Mouse (Mus musculus): ENCODE data around the gene Srcap.

- TF ChIP-seq CTCF (IDR thresholded peaks at IDR 0.05; ENCODE audit: borderline replicate concordance, insufficient read depth, low read depth, low read length) (no peak), POLR2A (IDR thresholded peaks at IDR 0.05; ENCODE audit: borderline replicate concordance, insufficient read depth, low read length) (no peak)
Measured at GRCm38 (mm10) chr7:127491846-127492245, 19.9 kb upstream of the Srcap start.

All from cerebellum, adult 2 months (tissue).